Mouse (Mus musculus) midbrain, postnatal 0 days (tissue): ENCODE measurements at regions not wholly inside any gene's neighbourhood (a gene's known extent, or its start where the extent isn't known, plus 50 kb on each side); places are given as distances from the start of the nearest gene placed in this dataset.

Experiments used
- ATAC-seq: fragments of 200-750 bp; cut with Nextera tagmentation; 2 replicates; pipeline ENCODE4 v1.8.0; 2017; ENCODE audit warnings: moderate number of reproducible peaks, mild to moderate bottlenecking, moderate TSS enrichment, moderate library complexity; ENCODE audit not compliant: low FRiP score
- DNase-seq: peaks from one replicate; pipeline ENCODE4 v3.0.0-alpha.2; 2015; ENCODE audit warnings: low spot score
- H3K27ac ChIP-seq: fragments of 300-500 bp; sonication (generic); 2 replicates; pipeline ENCODE4 v1.5.1; 2014; ENCODE audit warnings: low read depth, mild to moderate bottlenecking, low read length, mixed read lengths
- H3K27me3 ChIP-seq: fragments of 300-500 bp; sonication (generic); 2 replicates; pipeline ENCODE4 v1.6.1; 2014; ENCODE audit warnings: low read length, control low read depth, mixed read lengths; ENCODE audit not compliant: insufficient read depth
- H3K36me3 ChIP-seq: fragments of 300-500 bp; sonication (generic); 2 replicates; pipeline ENCODE4 v1.6.1; 2014; ENCODE audit warnings: low read length, control low read depth, mixed read lengths; ENCODE audit not compliant: insufficient read depth
- H3K4me1 ChIP-seq: fragments of 300-500 bp; sonication (generic); 2 replicates; pipeline ENCODE4 v1.6.1; 2014; ENCODE audit warnings: mild to moderate bottlenecking, control low read depth, antibody characterized with exemption, low read length, mixed read lengths; ENCODE audit not compliant: insufficient read depth
- H3K4me2 ChIP-seq: fragments of 300-500 bp; sonication (generic); 2 replicates; pipeline ENCODE4 v1.6.1; 2014; ENCODE audit warnings: low read depth, mild to moderate bottlenecking, low read length, mixed read lengths; ENCODE audit not compliant: poor library complexity, severe bottlenecking
- H3K4me3 ChIP-seq: fragments of 300-500 bp; sonication (generic); 2 replicates; pipeline ENCODE4 v1.5.1; 2014; ENCODE audit warnings: low read depth, mild to moderate bottlenecking, low read length, moderate library complexity
- H3K9ac ChIP-seq: fragments of 300-500 bp; sonication (generic); replicated peaks from 2 replicates; pipeline ENCODE4 v1.6.1; 2014; ENCODE audit warnings: mild to moderate bottlenecking, low read length, moderate library complexity, mixed read lengths; ENCODE audit not compliant: poor library complexity, severe bottlenecking
- H3K9me3 ChIP-seq: fragments of 300-500 bp; sonication (generic); 2 replicates; pipeline ENCODE4 v1.6.1; 2016; ENCODE audit warnings: low read length, control low read depth
- CTCF ChIP-seq: IDR thresholded peaks from 2 replicates; pipeline ENCODE4 v1.5.1; 2016; ENCODE audit warnings: antibody characterized with exemption, mild to moderate bottlenecking
- WGBS: fragments of 180-500 bp; shearing (Covaris S2); extraction: QIAGEN DNeasy Blood & Tissue Kit; methylation state at CpG from one replicate; pipeline ENCODE4 v1.1.7; 2014; 5-methylcytosine and 5-hydroxymethylcytosine counted together

DNA sequence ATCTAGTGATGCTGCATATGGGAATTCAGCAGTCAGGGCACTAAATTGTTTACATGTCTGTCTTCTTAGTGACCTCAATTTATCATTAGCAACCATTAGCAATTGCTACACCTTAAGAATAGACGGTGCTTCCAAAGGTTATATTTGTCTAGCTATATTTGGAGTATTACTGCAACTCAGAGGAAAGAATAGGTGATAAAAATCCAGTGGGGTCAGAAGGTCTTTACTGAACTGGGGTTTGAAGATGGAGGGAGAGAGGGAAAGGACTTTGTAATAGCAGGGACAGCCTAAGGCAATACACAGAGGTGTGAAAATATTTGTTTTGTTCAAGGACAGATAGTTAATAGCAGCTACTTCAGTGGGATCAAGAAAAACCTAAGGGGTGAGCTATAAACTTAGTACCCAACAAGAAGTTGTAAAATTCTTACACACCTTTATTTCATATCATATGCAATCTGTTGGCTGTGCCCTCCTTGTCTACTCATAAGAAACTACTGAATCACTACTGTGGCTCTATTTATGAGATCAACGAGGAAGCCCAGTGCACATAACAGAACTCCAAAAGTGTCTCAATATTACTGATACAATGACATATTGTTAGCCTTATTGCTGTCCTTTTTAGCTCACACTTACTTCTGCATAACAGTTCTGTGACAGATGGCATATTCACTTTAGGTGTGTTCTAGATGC is 357.7 kb upstream of the Rag2 start:
- Histone ChIP-seq H3K4me3 (no peak overlapping the region), H3K4me1 (no peaks in the 10 kb centered on the region), H3K27me3 (no peaks in the 10 kb centered on the region), H3K9ac (no peak overlapping the region), H3K27ac (no peak overlapping the region), H3K9me3 (no peaks in the 10 kb centered on the region), H3K4me2 (no peak overlapping the region), H3K36me3 (no peaks in the 10 kb centered on the region)
- no peak for TF ChIP-seq CTCF
- 88% methylated on average over 2 of the region's 2 CpGs for WGBS
- DNase-seq = no peak
- no peak for ATAC-seq

DNA sequence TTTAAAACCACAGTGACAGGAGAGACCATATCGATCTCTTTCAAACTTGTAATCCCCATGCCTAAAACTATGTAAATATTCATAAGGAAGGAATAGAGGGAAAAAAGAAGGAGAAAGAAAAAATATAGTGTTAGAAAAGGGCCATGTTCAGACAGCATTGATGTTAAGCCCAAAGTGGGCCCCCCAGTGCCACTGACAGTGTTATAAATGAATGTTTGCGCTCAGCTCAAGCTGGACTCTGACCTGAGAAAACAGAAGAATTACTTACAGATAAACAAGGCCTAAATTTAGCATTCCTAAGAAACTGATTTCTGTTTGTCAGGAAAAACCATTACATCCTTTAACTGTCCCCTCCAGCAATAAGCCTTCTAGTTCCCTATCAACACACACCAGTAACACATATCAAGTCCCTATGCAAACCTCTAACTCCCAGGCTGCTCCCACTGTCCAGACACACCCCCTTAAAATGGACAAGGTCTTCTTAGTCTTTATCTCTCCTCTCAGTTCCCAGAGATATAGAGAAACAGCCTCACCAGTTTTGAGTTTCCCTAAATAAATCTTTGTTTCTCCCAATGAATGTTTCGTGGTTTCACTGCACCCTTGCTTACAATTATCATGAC is 350.4 kb upstream of the Rag2 start:
- WGBS = 66% methylated on average over 3 of the region's 3 CpGs
- no peak overlapping the region for H3K4me2 ChIP-seq
- no peaks in the 10 kb centered on the region for H3K4me1 ChIP-seq
- H3K27me3 ChIP-seq = no peaks in the 10 kb centered on the region
- no peak overlapping the region for H3K4me3 ChIP-seq
- no peak for TF ChIP-seq CTCF
- no peak overlapping the region for H3K9ac ChIP-seq
- H3K27ac ChIP-seq = no peak overlapping the region
- DNase-seq (no peak), ATAC-seq (no peak)
- no peaks in the 10 kb centered on the region for H3K9me3 ChIP-seq
- no peaks in the 10 kb centered on the region for H3K36me3 ChIP-seq

DNA sequence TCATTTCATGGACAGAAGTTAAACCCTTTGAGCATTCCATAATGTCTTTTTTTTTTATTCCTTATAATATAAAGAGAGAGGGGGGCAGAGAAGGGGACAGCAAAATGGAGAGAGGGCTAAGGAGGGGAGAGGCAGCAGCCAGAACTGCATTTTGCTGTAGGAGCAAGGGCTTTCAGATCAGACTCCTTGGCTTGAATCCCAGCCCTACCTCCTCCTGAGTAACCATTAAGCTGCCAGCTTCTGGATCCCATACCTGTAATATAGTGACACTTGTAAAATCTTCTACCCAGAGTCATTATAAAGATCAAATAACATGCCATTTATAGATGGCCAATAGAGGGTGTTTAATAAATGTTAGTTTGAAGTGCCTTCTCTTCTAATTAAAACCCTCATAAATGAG is 339.6 kb upstream of the Rag2 start:
- no peak for ATAC-seq
- H3K36me3 ChIP-seq = no peaks in the 10 kb centered on the region
- TF ChIP-seq CTCF = no peak

DNA sequence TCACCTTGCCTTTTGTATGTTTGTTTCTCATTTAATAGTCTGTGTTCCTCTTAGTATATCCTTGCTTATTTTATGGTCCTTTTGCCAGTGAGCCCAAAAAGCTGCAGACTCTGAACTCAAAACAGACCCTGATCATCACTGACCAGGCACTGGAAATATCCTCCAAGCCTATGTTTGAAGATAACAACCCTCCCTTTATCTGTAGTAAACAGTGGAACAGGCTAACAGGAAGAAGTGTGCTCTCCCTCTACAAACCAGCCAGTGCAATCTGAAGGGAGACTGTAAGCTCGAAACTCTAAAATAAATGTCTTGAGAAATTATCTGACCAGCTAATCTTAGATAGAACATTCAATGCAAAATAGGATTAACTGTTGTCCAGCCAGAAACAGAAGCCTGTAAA is 336.4 kb upstream of the Rag2 start:
- 81% methylated on average over 1 of the region's 1 CpGs for WGBS
- no peak overlapping the region for H3K4me2 ChIP-seq
- ATAC-seq (no peak), DNase-seq (no peak)
- no peak overlapping the region for H3K9ac ChIP-seq
- TF ChIP-seq CTCF = no peak
- no peaks in the 10 kb centered on the region for H3K36me3 ChIP-seq
- no peaks in the 10 kb centered on the region for H3K9me3 ChIP-seq
- no peaks in the 10 kb centered on the region for H3K4me1 ChIP-seq
- no peak overlapping the region for H3K27ac ChIP-seq
- no peaks in the 10 kb centered on the region for H3K27me3 ChIP-seq
- no peak overlapping the region for H3K4me3 ChIP-seq

More for the DNA sequence above, 339.6 kb upstream of the Rag2 start:
- no peak overlapping the region for H3K4me2 ChIP-seq
- H3K9me3 ChIP-seq = no peaks in the 10 kb centered on the region
- no peak overlapping the region for H3K4me3 ChIP-seq
- H3K4me1 ChIP-seq = no peaks in the 10 kb centered on the region
- no peak overlapping the region for H3K27ac ChIP-seq
- H3K27me3 ChIP-seq = no peaks in the 10 kb centered on the region
- DNase-seq = no peak
- H3K9ac ChIP-seq = no peak overlapping the region

DNA sequence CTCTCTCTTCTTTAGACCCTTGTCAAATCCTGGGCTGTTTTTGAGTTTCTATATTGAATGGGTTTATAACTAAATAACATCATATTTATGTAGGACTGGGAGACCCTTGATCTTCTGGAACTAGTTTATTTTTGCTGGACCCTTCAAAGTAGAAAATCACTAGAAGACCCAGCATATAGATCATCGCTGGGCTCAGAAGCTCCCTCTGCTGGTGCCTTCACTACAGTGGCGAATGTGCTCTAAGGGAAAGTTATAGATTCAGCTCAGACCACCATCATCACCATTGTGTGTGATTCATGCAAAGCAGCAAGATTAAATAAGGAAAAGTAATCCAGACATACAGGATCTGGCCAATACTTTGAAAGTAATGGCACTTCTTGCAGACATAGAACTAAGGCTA is 335.4 kb upstream of the Rag2 start:
- H3K9ac ChIP-seq = no peak overlapping the region
- 44% methylated on average over 2 of the region's 2 CpGs for WGBS
- no peak overlapping the region for H3K4me3 ChIP-seq
- no peak overlapping the region for H3K4me2 ChIP-seq
- H3K27me3 ChIP-seq = no peaks in the 10 kb centered on the region
- peak; percentile 68 for TF ChIP-seq CTCF
- ATAC-seq (no peak), DNase-seq (peak; percentile 31)
- no peaks in the 10 kb centered on the region for H3K9me3 ChIP-seq
- no peaks in the 10 kb centered on the region for H3K4me1 ChIP-seq
- H3K27ac ChIP-seq = no peak overlapping the region
- no peaks in the 10 kb centered on the region for H3K36me3 ChIP-seq

DNA sequence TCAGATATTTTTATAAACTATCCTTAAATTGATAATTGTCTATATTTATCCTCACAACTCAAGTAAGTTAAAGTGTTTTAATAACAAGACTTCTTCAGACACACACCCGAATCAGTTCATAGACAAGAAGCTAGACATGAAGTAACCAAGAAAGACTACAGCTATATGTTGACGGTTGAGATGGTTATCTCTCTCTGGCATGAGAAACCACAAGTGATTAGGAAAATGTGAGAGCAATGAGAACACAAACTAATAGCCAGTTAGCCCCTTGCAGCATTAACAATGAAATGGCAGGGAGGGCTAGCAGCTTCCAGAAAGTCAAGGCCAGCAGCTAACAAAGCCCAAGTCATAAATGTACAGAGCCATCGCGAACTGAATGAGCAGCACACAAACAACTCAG is 333.8 kb upstream of the Rag2 start:
- Histone ChIP-seq H3K9me3 (no peaks in the 10 kb centered on the region), H3K4me2 (no peak overlapping the region), H3K4me3 (no peak overlapping the region), H3K9ac (no peak overlapping the region), H3K27ac (no peak overlapping the region), H3K4me1 (0 out of 2 replicates have a peak, but pooled peaks cover under 1% of the 10 kb centered on the region), H3K36me3 (no peaks in the 10 kb centered on the region), H3K27me3 (no peaks in the 10 kb centered on the region)
- WGBS = 94% methylated on average over 4 of the region's 4 CpGs
- DNase-seq (no peak), ATAC-seq (no peak)
- TF ChIP-seq CTCF = no peak
